Mouse (Mus musculus) thymus, adult 18-20 months (tissue): ENCODE measurements at regions not wholly inside any gene's neighbourhood (a gene's known extent, or its start where the extent isn't known, plus 50 kb on each side); places are given as distances from the start of the nearest gene placed in this dataset.
"Not testable (repeated sequence)": the region's sequence is repeated elsewhere in the genome, so short reads cannot be mapped to it uniquely, and the experiment has no call there.

Experiments used
- DNase-seq, 2 experiments: peaks; one replicate each; pipeline ENCODE4 v3.0.0; 2022; ENCODE audit warnings: mixed read lengths in 2 of 2

DNA sequence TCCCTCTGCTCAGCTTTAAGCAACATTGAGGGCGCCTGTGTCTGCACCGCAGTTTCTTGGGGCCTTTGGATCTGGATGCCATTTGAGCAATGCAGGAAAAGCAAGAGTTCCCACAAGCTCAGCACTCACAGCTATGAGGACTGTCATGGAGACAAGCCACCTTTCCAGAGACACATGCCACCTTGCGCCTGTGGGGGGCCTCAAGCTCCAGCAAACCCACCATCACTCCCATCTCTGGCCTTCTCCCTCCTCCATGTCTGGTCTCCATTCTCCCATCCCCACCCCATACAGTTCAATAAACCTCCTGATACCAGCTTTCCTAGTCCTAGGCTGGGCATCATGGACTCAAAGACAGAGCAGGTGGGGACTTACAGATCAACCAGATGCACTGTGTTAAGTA lies 97.8 kb downstream of the Wdr11 start:
- no peak for DNase-seq

GRCm38 (mm10) chr7:129690868-129691267 lies 99.2 kb downstream of the Wdr11 start:
- no peak for DNase-seq

DNA sequence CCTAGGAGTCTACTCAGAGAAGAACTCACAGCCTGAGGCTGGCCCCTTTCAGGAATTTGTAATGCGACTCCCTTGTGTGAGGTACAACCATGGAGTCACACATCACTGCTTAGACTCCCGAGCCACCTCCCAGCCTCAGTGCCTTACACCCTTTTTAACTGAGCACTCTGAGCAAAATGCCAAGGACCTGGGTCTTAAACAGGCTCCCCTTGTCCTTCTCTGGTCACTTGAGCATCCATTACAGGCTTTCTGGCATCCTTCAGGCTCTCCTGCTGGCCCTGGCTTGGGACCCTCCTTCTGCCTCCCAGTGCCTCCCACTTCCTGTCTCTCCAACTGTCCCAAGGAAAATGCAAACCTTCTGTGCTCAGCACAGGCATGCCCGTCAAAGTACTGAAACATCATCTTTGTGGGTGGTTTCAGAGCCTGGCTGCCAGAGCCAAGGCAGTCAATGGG lies 100.0 kb downstream of the Wdr11 start:
- DNase-seq: no peak

- DNase-seq: no peak
Measured at GRCm38 (mm10) chr7:129693635-129694034, 102.0 kb downstream of the Wdr11 start.

DNA sequence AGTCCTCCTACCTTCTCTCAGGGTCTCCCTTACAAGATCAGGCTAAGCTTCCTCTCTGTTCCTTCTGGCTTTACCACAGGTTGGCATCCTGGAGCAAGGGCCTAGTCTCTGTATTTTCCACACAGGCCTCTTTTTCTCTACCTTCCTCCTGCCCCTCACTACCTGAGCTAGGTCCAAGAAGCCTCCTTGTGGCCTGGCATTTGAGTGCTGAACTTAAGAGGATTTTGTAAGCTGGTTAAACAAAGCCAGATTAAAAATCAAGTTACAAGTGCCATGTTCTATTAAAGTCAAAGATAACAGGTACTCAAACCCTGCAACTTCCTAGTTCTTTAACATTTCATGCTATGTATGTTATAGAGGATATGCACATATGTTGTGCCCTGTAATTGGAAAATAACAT lies 102.5 kb downstream of the Wdr11 start:
- no peak for DNase-seq

GRCm38 (mm10) chr7:129699931-129700570 lies 108.4 kb downstream of the Wdr11 start:
- DNase-seq: no peak

GRCm38 (mm10) chr7:129727559-129727958 lies 135.9 kb downstream of the Wdr11 start:
- no peak for DNase-seq

- no peak for DNase-seq
Measured at GRCm38 (mm10) chr7:129729709-129730238, 138.1 kb downstream of the Wdr11 start.

DNA sequence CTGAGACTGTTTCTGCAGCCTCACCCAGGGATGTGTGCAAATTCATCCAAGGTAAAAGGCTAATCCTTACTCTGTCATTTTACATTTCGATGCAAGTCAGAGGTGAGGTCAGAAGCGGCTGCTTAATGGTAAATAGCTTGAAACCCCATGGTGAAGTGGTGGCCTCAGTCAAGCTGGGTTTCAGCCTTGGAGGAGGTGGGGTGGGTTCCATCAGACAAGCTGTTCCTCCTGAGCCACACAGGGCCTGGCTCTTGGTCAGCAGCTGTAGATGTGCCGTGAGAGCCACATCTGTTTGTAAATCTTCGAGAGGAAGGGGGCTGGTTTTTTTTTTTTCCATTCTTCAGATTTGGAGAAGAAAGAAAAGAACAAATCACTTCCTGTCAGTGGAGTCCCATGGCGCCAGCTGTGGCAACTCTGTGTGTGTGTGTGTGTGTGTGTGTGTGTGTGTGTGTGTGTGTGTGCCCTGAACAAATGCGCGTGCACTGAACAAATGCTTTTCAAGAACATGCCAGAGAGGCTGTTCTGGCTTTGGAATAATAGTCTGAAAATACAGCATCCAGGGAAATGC lies 139.2 kb downstream of the Wdr11 start:
- DNase-seq: no peak

- DNase-seq: no peak
Measured at GRCm38 (mm10) chr7:129742657-129743056, 151.0 kb downstream of the Wdr11 start.

GRCm38 (mm10) chr7:129743955-129744666 lies 152.4 kb downstream of the Wdr11 start:
- DNase-seq: no peak

GRCm38 (mm10) chr7:129746639-129747038 lies 155.0 kb downstream of the Wdr11 start:
- no peak for DNase-seq

DNA sequence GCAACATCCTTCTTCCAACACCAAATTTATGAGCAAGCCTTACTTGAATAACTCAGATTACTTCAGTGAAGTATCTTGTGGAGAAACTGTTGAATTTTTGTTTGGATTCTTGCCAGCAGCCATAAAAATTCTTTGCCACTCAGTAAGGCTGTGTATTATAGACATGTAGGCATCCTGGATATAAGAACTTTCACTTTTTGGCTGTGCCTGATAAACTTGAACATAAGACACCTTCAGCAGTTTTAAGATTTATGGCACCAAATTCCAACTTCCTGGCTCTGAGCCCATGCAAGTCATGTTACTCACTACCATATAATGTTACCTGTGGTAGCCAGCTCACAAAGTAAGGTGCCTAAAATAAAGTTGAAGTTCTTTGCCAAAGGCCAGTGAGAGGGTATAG lies 159.3 kb downstream of the Wdr11 start:
- no peak for DNase-seq

GRCm38 (mm10) chr7:129754737-129755136 lies 163.1 kb downstream of the Wdr11 start:
- DNase-seq: no peak

DNA sequence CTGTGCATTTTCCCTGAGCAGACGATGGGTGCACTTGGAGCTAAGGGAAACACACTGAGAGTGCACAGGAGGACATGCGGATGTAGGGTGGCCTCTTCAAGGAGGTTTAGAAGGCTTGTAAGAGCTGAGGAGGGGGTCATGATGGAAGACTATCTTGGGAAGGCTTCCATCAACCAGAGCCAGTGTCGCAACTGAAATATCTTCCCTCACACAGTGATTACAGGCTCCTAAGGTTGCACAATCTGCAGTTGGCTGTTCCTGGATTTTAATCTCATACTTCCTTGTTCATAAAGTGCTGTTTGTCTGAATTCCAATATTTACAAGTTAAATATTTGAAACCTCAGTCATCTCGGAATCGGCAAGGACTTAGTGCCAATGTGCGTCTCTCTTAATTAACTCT lies 164.5 kb downstream of the Wdr11 start:
- DNase-seq: no peak

DNA sequence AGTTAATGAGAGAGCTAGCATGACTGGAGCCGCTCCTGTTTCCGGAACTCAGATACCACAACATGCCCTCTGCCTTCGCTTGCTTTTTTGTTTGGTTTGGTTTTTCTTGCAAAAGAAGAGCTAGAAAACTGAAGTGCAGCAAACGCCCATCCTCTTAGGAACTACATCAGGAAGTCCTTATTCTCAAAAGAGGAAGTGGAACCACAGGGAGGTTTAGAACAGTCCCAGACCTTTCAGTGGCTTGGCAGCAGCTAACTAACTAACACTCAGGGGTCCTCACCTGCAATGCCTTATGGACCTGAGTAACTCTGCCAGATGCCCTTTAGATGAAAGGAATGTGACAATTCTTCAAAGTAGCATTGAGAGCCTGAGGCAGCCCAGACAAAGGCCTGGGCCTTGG lies 168.2 kb downstream of the Wdr11 start:
- DNase-seq: no peak

GRCm38 (mm10) chr7:129760386-129760785 lies 168.7 kb downstream of the Wdr11 start:
- no peak for DNase-seq

DNA sequence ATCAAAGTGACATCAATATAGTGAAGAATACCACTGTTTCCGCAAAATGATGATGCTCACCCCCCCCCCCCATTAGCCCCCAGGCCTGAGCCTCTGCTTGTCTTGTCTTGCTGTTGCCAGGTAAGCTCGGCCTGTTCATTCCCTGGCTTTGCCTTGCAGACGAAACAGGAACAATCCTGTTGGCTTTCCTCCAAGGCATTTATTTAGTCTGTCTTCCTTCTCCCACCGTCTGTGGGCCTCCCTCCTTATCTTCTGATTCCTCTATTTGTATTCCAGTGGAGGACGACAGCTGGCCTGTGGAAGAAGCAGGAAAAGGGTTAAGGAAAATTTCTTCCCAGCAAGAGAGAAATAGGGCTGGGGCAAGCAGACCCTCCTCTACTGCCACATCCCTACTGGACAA lies 172.1 kb downstream of the Wdr11 start:
- no peak for DNase-seq

DNA sequence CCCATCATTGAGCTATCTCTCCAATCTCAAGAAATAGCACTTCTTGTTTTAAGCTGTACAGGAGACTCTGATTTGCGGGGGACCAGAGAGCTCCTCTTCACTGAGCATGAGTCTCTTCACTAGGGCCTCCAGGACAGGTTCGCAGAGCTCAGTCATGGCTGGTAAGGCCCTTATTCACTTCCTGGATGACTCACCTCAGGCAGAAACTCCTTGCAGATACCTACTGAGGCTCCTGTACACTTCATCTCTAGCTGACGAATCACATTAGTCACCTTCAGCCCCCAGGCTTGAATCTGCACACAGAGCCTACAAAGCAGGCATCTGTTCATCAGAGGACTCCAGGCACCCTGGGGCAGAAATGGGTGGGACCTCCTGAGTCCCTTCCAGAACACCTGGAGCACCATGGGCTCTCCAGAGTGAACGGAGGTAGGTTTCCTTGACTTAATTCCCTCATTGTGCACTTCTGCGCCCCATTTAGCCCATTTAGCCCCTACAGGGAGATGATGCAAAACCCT lies 172.8 kb downstream of the Wdr11 start:
- no peak for DNase-seq

GRCm38 (mm10) chr7:129765681-129766080 lies 174.0 kb downstream of the Wdr11 start:
- no peak for DNase-seq

DNA sequence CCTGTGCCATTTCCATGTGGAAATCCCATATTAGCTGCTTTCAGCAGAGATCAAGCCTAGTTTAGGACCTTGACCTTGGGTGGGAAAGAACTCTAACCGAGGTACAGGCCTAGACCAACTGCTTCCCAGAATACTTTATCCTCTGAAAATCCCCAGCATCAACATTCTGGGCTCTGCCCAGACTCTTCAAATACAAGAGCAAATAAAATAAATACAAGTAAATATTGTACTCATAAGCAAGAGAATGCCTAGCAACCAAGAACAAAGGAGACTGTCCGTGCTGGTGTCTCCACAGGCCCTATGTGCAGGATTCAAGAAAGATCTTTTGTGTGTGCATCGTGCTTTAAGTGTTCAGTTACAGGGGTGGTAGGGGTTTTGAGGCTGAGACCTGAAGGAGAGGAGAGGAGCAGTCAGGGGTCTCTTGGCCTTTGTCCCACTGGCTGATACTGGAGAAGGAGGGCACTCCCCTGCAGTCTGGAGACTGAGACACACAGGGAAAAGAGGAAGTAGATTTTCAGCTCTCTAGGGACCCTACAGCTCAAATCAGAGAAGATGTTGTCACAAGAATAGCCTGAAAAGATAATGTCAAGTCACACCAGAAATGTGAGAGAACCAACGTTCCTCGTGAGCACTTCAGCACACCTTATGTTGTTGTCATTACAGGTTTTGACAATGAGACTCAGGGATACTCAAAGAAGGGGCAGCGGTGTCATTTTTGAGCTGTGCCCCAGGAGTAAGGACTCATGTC lies 174.6 kb downstream of the Wdr11 start:
- DNase-seq: no peak

DNA sequence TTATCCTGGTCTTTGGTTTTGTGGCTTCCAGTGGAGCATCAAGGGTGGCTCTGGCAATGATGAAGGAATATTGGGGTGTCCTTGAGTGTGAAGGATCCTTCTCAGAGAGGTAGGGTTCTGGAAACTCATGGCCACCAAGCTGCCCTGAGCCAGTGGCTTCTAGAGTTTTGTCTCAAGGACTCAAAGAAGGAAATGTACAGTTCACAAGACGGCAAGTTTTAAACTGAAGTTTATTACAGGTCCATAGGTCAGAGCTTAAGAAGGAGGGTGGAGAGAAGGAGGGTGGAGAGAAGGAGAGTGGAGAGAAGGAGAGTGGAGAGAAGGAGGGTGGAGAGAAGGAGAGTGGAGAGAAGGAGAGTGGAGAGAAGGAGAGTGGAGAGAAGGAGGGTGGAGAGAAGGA lies 178.0 kb downstream of the Wdr11 start:
- DNase-seq: not testable (repeated sequence)

DNA sequence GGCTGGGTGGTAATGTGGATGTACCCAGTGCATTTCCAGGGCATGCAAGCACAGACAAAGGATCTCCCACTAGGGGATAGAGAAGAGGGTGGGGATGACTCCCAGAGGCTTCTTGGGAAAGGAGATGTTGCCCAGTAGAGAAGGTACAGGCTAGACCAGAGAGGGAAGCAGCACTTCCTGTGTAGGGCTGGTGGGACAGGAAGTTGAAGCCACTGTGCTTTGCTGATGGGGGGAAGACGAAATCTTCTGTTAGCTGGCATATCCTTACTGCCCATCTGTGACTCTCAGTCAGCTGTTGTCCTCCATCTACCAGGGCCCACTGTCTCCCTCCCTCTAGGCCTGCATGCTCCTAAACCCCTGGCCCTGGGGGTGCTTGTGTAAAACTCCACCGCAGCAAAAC lies 180.2 kb downstream of the Wdr11 start:
- DNase-seq: no peak
